ENCODE assay signal across 15 mouse cellular contexts in the genomic region with DNA sequence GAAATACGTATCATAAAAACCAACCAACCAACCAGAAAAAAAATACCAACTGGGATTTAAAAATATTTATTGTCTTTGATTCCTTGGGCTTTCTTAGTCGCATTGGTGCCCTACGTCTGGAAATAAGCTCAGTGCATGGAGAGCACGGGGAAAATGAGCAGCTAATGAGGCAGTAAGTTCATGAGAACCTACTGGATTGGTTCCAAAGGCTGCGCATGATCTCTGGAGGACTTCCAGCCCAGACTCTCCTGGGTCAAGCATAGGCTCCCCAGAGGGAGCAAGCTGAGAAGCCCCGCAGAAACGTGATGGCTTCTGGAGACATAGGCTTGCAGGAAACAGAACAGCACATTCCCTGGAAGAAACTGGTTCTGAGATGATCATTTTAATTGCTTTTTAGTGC.
DNase-seq lines count a peak whose midpoint lies in the region; ATAC-seq lines count a peak whose summit lies in the region.
"Had no signal": no experiment of that assay in that cellular context is flagged by ENCODE, and none has a peak within 500 bp of the region (broad histone marks: within the 10 kb centered on the region; RNA-seq: fewer than 3 reads in every experiment).

No protein-coding gene starts in this region.

- no peaks in the 10 kb centered on the region for H3K9me3 ChIP-seq in kidney, embryonic 14.5 days (ENCODE audit: control insufficient read depth, low read length)
- H3K9me3 ChIP-seq: embryonic facial prominence, embryonic 15.5 days; limb, embryonic 12.5 days; lung, embryonic 15.5 days had no signal

- H3K27me3 ChIP-seq in kidney, embryonic 14.5 days (ENCODE audit: control insufficient read depth, insufficient read depth, low read length), result no peaks in the 10 kb centered on the region
- H3K27me3 ChIP-seq: embryonic facial prominence, embryonic 15.5 days; limb, embryonic 12.5 days; lung, embryonic 15.5 days had no signal

- ATAC-seq in kidney, embryonic 14.5 days (ENCODE audit: low FRiP score, low TSS enrichment), result no peak

- 51% methylated on average over 7 of the region's 7 CpGs for WGBS in kidney, embryonic 14.5 days

- H3K36me3 ChIP-seq in kidney, embryonic 14.5 days (ENCODE audit: control insufficient read depth, insufficient read depth, low read length), result no peaks in the 10 kb centered on the region
- H3K36me3 ChIP-seq: embryonic facial prominence, embryonic 15.5 days; limb, embryonic 12.5 days; lung, embryonic 15.5 days had no signal

- intact Hi-C loops in left cerebral cortex, postnatal 10 days (cut with DNase I), result no loop called here

- no peaks in the 10 kb centered on the region for H3K4me1 ChIP-seq in kidney, embryonic 14.5 days (ENCODE audit: control insufficient read depth, insufficient read depth, low read length)
- H3K4me1 ChIP-seq: limb, embryonic 12.5 days had no signal

- H3K27ac ChIP-seq in kidney, embryonic 14.5 days (ENCODE audit: low read depth, low read length), result no peak overlapping the region
- H3K27ac ChIP-seq: embryonic facial prominence, embryonic 15.5 days; limb, embryonic 12.5 days; lung, embryonic 15.5 days; stomach, postnatal 0 days had no signal

- H3K4me3 ChIP-seq in kidney, embryonic 14.5 days (ENCODE audit: low read length), result no peak overlapping the region
- H3K4me3 ChIP-seq: embryonic facial prominence, embryonic 15.5 days; limb, embryonic 12.5 days; lung, embryonic 15.5 days had no signal

- DNase-seq in adrenal gland, postnatal 10 days, result peak; percentile 73
- no peak for DNase-seq in adrenal gland, adult 18-20 months (ENCODE audit: low spot score in 2 of 2)
- peak; percentile 83 for DNase-seq in kidney, adult 11 months
- DNase-seq in Muller cell, postnatal 12 days (ENCODE audit: inconsistent ontology term), result peak; percentile 54
- peak; percentile 62 for DNase-seq in heart, postnatal 4 days
- no peak for DNase-seq in thymus, postnatal 0 days (ENCODE audit: low spot score)
- DNase-seq in left cerebral cortex, postnatal 10 days (ENCODE audit: extremely low spot score in 1 of 2, low spot score in 2 of 2), result no peak
- DNase-seq: cerebellum, adult 18-20 months; midbrain, embryonic 14.5 days; right cerebral cortex, postnatal 4 days had no signal

- H3K4me2 ChIP-seq in kidney, embryonic 14.5 days (replicated peaks; ENCODE audit: low read depth, low read length), result no peak overlapping the region
- H3K4me2 ChIP-seq: embryonic facial prominence, embryonic 15.5 days; limb, embryonic 12.5 days; lung, embryonic 15.5 days had no signal

- H3K9ac ChIP-seq in kidney, embryonic 14.5 days (ENCODE audit: low read depth, low read length), result no peak overlapping the region
- H3K9ac ChIP-seq: embryonic facial prominence, embryonic 15.5 days; limb, embryonic 12.5 days; lung, embryonic 15.5 days had no signal

Comparison
In these comparisons a context has a peak if more than half of its experiments do, and no peak if none do; other contexts are left out.
1. DNase-seq: peak in adrenal gland, postnatal 10 days (single experiment), kidney, adult 11 months (single experiment), Muller cell, postnatal 12 days (single experiment) and heart, postnatal 4 days (single experiment); none in adrenal gland, adult 18-20 months (0 of 2), thymus, postnatal 0 days (single experiment) and left cerebral cortex, postnatal 10 days (0 of 2).